In the genomic region with DNA sequence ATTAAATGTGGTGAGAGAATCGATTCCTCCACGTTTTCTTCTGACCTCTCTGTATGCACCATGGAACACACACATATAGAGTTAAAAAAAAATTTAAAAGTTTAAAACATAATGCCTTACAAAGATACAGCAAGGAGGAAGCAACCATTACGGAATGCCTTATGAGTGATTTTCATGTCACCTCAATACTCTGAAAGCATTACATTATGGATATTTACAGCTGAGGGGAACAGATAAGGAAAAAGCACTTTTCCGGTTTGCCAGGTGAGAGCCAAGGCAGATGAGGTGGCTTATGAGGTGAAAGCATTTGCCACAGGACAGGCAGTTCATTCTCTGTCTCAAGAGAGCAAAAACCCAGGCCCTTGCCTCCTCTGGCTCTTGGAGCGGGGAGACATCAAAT, we compare ENCODE assay signal across 8 mouse cellular contexts. TPM values are rescaled to one million over a fixed set of nuclear protein-coding genes. Genes with fewer than 3 reads are reported as not detected.
DNase-seq lines count a peak whose midpoint lies in the region; ATAC-seq lines count a peak whose summit lies in the region.

No protein-coding gene starts in this region.

- 0 out of 2 replicates have a peak, but pooled peaks cover 4% of the 10 kb centered on the region for H3K4me1 ChIP-seq in neural tube, embryonic 11.5 days (ENCODE audit: control insufficient read depth, insufficient read depth, low read length)
- H3K4me1 ChIP-seq in limb, embryonic 13.5 days = peaks cover 12% of the 10 kb centered on the region
- 0 out of 2 replicates have a peak, but pooled peaks cover 8% of the 10 kb centered on the region for H3K4me1 ChIP-seq in stomach, embryonic 15.5 days

- no peak for DNase-seq in frontal cortex, adult 2 months (ENCODE audit: extremely low spot score in 1 of 2, low spot score in 1 of 2)
- no peak for DNase-seq in neural tube, embryonic 11.5 days (ENCODE audit: low spot score)
- no peak for DNase-seq in neural tube, embryonic 10.5 days (ENCODE audit: extremely low spot score, low spot score)
- no peak for DNase-seq in embryo, embryonic 10 days (ENCODE audit: low spot score)
- DNase-seq in frontal cortex, postnatal 25 days (ENCODE audit: low spot score in 2 of 2) = no peak

- peak; percentile 0 for ATAC-seq in frontal cortex, adult (ENCODE audit: low TSS enrichment)
- no peak for ATAC-seq in neural tube, embryonic 11.5 days (ENCODE audit: insufficient read depth, low FRiP score, low TSS enrichment)
- ATAC-seq in limb, embryonic 13.5 days (ENCODE audit: low FRiP score, low read depth) = no peak
- no peak for ATAC-seq in stomach, embryonic 15.5 days (ENCODE audit: insufficient read depth, low FRiP score, low read depth)

- no peak overlapping the region for H3K9ac ChIP-seq in neural tube, embryonic 11.5 days (ENCODE audit: low read length)
- H3K9ac ChIP-seq in limb, embryonic 13.5 days = no peak overlapping the region
- no peak overlapping the region for H3K9ac ChIP-seq in stomach, embryonic 15.5 days

- 79% methylated on average over 5 of the region's 5 CpGs for WGBS in neural tube, embryonic 11.5 days
- WGBS in limb, embryonic 13.5 days = 71% methylated on average over 5 of the region's 5 CpGs
- WGBS in stomach, embryonic 15.5 days = 61% methylated on average over 5 of the region's 5 CpGs

- no peaks in the 10 kb centered on the region for H3K27me3 ChIP-seq in neural tube, embryonic 11.5 days (ENCODE audit: control insufficient read depth, insufficient read depth, low read length)
- H3K27me3 ChIP-seq in limb, embryonic 13.5 days = no peaks in the 10 kb centered on the region
- H3K27me3 ChIP-seq in stomach, embryonic 15.5 days (replicated peaks) = no peaks in the 10 kb centered on the region

- H3K27ac ChIP-seq in neural tube, embryonic 11.5 days (ENCODE audit: low read depth, low read length) = no peak overlapping the region
- H3K27ac ChIP-seq in limb, embryonic 13.5 days = 0 out of 2 replicates have a peak overlapping the region, but pooled peaks have one; percentile 39
- H3K27ac ChIP-seq in stomach, embryonic 15.5 days = peak overlapping the region; percentile 87; the same call in 1 of the 2 replicates

- peak overlapping the region; percentile 37; the same call in 1 of the 2 replicates for H3K4me2 ChIP-seq in neural tube, embryonic 11.5 days (ENCODE audit: low read depth)
- peak overlapping the region; percentile 89 for H3K4me2 ChIP-seq in limb, embryonic 13.5 days (replicated peaks)
- H3K4me2 ChIP-seq in stomach, embryonic 15.5 days = peak overlapping the region; percentile 65

- peaks cover 4% of the 10 kb centered on the region; the same call in 1 of the 2 replicates for H3K36me3 ChIP-seq in neural tube, embryonic 11.5 days (ENCODE audit: control insufficient read depth, insufficient read depth, low read length)
- H3K36me3 ChIP-seq in limb, embryonic 13.5 days = peaks cover 31% of the 10 kb centered on the region
- H3K36me3 ChIP-seq in stomach, embryonic 15.5 days = peaks cover 13% of the 10 kb centered on the region

- H3K4me3 ChIP-seq in neural tube, embryonic 11.5 days (ENCODE audit: low read depth, low read length) = peak overlapping the region; percentile 59; the same call in 1 of the 2 replicates
- H3K4me3 ChIP-seq in limb, embryonic 13.5 days = peak overlapping the region; percentile 56
- peak overlapping the region; percentile 76 for H3K4me3 ChIP-seq in stomach, embryonic 15.5 days (replicated peaks)

- no peaks in the 10 kb centered on the region for H3K9me3 ChIP-seq in neural tube, embryonic 11.5 days (ENCODE audit: control insufficient read depth, low read length)
- no peaks in the 10 kb centered on the region for H3K9me3 ChIP-seq in limb, embryonic 13.5 days
- H3K9me3 ChIP-seq in stomach, embryonic 15.5 days = no peaks in the 10 kb centered on the region

RNA-seq across cellular contexts. Expression of a gene that starts 0.5 kb away (rescaled TPM):
- 49.6 and 52.8 TPM in 2 replicates for polyA plus RNA-seq in frontal cortex, adult 2 months (2012; rRNA removed)
- 31.1 and 38.6 TPM in 2 replicates for polyA plus RNA-seq in neural tube, embryonic 11.5 days (2014; fragmentation: Nextera tagmentation; extraction: Ambion mirVana)
- polyA plus RNA-seq in limb, embryonic 13.5 days (2015; fragmentation: Nextera tagmentation; extraction: Ambion mirVana) = 31.8 and 34.5 TPM in 2 replicates
- polyA plus RNA-seq in stomach, embryonic 15.5 days (2015; fragmentation: Nextera tagmentation; extraction: Ambion mirVana) = 23.5 and 28.4 TPM in 2 replicates

RNA-seq across cellular contexts. Expression of a gene that starts 39.8 kb away (rescaled TPM):
- 33.6 and 37.0 TPM in 2 replicates for polyA plus RNA-seq in frontal cortex, adult 2 months (2012; rRNA removed)
- polyA plus RNA-seq in neural tube, embryonic 11.5 days (2014; fragmentation: Nextera tagmentation; extraction: Ambion mirVana) = 48.0 and 49.0 TPM in 2 replicates
- 46.8 and 48.6 TPM in 2 replicates for polyA plus RNA-seq in limb, embryonic 13.5 days (2015; fragmentation: Nextera tagmentation; extraction: Ambion mirVana)
- polyA plus RNA-seq in stomach, embryonic 15.5 days (2015; fragmentation: Nextera tagmentation; extraction: Ambion mirVana) = 26.0 and 29.2 TPM in 2 replicates

Comparison
In these comparisons a context has a peak if more than half of its experiments do, and no peak if none do; other contexts are left out.
1. H3K4me2 ChIP-seq: peak in every context shown above with its lines; median percentile 89 in limb, embryonic 13.5 days; 65 in stomach, embryonic 15.5 days; 37 in neural tube, embryonic 11.5 days.